Mouse (Mus musculus) embryonic facial prominence, embryonic 12.5 days (tissue): ENCODE results near the gene Hspb8. TPM values are rescaled to one million over a fixed set of nuclear protein-coding genes. Genes with fewer than 3 reads are reported as not detected.

Experiments used
- polyA plus RNA-seq: library from polyadenylated mRNA; unstranded; fragments of >200 nt; fragmentation: Nextera tagmentation; extraction: Ambion mirVana; gene quantifications from 2 replicates; pipeline ENCODE4 v1.2.1, GENCODE M21; 2016

Hspb8 gene
- polyA plus RNA-seq, 1 experiment from 2014 or later = 8.1 TPM

Other genes with a start within 250 kb of the Hspb8 start
- gene Ccdc60, start 133.9 kb downstream of the Hspb8 start, polyA plus RNA-seq = 1.6 and 1.8 TPM in 2 replicates
- gene Srrm4, start 169.0 kb upstream of the Hspb8 start, polyA plus RNA-seq = 2.4 and 3.2 TPM in 2 replicates